Comparison of ENCODE assay signal across 15 mouse cellular contexts in genomic region chr3:115971891-115972646, GRCm38 (mm10). TPM values are rescaled to one million over a fixed set of nuclear protein-coding genes. Genes with fewer than 3 reads are reported as not detected.
DNase-seq lines count a peak whose midpoint lies in the region; ATAC-seq lines count a peak whose summit lies in the region.
"Had no signal": no experiment of that assay in that cellular context is flagged by ENCODE, and none has a peak within 500 bp of the region (broad histone marks: within the 10 kb centered on the region; RNA-seq: fewer than 3 reads in every experiment).

No protein-coding gene starts in this region.

- peak; percentile 29 for DNase-seq in thymus, postnatal 14 days
- no peak for DNase-seq in thymus, adult 18-20 months
- peak; percentile 45 to 64 for DNase-seq in CD8-positive naive resting alpha-beta T cell, adult 2 months (ENCODE audit: low read depth in 2 of 2, low spot score in 2 of 2)
- no peak for DNase-seq in kidney, postnatal 36 days
- no peak for DNase-seq in cerebellum, adult 11 months
- no peak for DNase-seq in Muller cell, postnatal 12 days (ENCODE audit: inconsistent ontology term)
- DNase-seq: adrenal gland, postnatal 14 days; cerebellum, adult 2 months; cerebellum, postnatal 10 days; forebrain, postnatal 0 days; gastrocnemius, postnatal 14 days; heart, adult 2 months; heart, postnatal 14 days had no signal

- ATAC-seq in inflammation-experienced regulatory T-cells, adult 6 months: peak; percentile 68
- ATAC-seq: forebrain, embryonic 13.5 days; forebrain, postnatal 0 days had no signal

RNA-seq across cellular contexts. Expression of gene Slc30a7, which starts 35.1 kb away (rescaled TPM):
- 10 to 100 TPM; 40.9 to 48.9 (median 43.2) TPM for polyA plus RNA-seq in inflammation-experienced regulatory T-cells, adult 6 months (2017; shearing (Covaris generic))

RNA-seq across cellular contexts. Expression of gene Extl2, which starts 35.2 kb away (rescaled TPM):
- polyA plus RNA-seq in inflammation-experienced regulatory T-cells, adult 6 months (2017; shearing (Covaris generic)): 1 to 10 TPM; 6.7 to 9.3 (median 7.4) TPM

Comparison
In these comparisons a context has a peak if more than half of its experiments do, and no peak if none do; other contexts are left out.
1. DNase-seq: peak in thymus, postnatal 14 days (single experiment) and CD8-positive naive resting alpha-beta T cell, adult 2 months (2 of 2); none in thymus, adult 18-20 months (0 of 2), kidney, postnatal 36 days (0 of 2), cerebellum, adult 11 months (single experiment) and Muller cell, postnatal 12 days (single experiment).